Mouse (Mus musculus) layer of hippocampus, adult 9-11 months (tissue): Measurements from ENCODE around the gene Mrpl18.
"Not testable (repeated sequence)": the region's sequence is repeated elsewhere in the genome, so short reads cannot be mapped to it uniquely, and the experiment has no call there.

ENCODE experiments used
- DNase-seq: peaks from one replicate; pipeline ENCODE4 v3.0.0; 2022

The Mrpl18 gene

DNA sequence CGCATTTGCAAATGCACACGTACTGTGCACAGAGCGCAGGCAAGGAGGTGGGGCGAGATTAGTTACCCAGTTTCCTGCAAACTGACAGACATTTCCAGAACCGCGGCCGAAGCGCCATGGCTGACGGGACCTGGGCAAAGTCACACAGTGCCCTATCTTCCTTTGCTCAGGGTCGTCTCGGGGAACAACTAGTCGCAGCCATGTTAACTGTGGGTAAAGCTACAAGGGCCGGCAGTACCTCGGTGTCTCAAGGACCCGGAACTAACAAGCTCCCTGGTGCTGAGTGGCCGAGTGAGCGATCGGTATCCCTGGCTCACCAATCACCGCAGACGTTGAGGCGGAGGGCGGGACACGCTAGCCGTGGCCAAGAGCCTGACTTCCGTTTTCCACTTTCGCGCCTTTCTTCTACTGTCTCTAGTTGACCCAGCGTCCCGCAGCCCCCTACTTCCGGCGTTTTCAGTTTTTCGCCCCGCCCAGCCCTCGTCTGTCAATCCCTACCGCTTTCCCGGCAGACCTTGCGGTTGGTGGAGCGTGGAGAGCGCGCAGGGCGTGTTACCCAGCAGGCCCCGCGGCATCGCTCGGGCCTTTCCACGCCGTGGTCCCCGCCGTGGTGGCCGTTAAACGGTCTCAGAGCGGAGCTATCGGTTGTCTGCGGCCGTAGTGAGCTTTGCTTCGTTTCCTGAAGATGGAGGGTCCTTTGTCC is at the start of gene Mrpl18:
Gene Mrpl18, minus strand, starts transcription at position 465 of the 703 bp plus-strand sequence.
- peak; percentile 100 for DNase-seq

DNA sequence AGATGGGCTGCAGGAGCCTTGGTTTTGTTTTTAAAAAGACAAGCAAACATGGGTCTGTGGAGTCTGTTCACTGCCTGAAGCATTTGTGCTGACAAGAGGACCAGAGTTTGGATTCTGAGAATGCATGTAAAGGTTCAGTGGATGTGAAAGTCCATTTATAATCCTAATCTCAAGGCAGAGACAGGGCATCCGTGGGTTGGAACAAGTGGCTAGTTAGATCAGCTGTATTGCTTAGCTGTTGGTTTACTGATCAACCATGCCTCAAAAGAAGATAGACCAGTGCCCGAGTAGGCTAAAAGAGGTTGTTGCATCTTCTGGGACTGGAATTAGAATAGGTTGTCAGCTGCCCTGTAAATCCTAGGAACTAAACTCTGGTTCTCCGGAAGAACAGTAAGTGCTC is 47.3 kb upstream of the Mrpl18 start:
- no peak for DNase-seq

DNA sequence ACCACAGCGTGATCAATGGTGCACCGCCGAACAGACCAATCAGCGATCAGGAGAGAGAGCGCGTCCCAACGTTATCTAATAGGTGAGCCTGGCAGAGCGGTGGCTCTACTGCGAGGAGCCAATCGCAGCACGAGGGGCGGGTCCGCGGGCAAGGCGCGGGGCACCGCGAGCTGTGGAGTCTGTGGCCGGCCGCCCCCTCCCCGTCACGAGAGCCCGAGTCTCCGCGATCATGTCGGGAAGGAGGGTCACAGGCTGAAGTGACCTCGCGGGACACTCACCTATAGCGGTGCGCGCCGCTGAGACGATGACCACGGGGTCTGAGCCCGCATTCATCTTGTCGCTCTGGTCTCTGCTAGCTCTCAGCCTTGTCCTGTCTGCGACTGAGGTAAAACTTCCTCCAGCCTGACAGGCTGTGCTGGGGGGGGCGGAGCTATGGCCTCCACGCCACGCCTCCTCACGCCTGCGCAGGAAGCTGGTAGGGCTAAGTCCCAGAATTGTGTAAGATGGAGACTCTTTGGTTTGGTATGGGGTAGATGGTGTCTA is 44.3 kb upstream of the Mrpl18 start, which contains the start of gene Acat2:
Gene Acat2, minus strand, starts transcription at position 417 of the 543 bp plus-strand sequence.
- peak; percentile 96 for DNase-seq

DNA sequence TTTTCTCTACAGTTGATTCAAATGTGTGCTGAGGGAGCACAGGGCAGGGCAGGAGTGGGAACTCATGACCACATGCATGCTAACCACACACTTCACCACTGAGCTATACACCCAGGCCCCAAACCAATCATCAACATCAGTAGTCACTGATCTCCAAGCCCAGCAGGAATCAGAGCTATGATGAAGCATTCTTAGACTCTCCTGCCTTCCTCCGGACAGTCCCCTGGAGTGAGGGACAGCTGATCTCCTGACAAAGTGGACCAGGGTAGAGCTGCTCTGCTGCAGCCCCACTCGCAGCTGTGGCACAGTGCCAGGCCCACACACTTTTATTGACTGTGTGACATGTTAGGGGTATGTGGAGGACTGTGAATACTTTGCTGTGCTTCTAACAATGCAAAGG is 43.2 kb upstream of the Mrpl18 start:
- DNase-seq, result not testable (repeated sequence)

DNA sequence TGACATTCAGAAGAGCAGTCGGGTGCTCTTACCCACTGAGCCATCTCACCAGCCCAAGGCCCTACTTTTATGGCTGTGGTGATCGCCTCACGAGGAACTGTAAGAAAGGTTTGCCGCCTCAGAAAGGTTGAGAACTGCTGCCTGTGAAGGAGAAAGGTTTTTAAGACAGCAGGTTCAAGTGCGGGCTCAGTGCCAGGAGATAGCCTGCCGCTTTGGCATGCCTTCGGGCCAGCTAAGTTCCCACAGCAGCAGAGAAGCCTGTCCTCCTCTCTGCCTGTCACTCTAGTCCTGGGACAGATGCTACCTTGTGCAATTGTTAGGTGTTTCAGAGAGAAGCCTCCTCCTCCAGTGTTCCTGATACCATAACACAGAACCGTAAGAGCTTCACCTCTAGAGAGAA is 40.5 kb upstream of the Mrpl18 start:
- no peak for DNase-seq

DNA sequence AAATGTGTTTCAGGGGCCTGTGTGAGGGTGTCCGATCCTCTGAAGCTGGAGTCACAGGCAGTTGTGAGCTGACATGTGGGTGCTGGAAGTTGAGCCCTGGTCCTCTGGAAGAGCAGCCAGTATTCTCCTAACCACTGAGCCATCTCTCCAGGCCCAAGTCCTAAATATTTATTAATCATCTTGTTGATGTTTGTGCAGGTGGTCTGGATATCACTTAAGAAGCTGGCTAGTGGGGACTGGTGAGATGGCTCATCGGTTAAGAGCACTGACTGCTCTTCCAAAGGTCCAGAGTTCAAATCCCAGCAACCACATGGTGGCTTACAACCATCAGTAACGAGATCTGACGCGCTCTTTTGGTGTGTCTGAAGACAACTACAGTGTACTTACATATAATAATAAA is 33.5 kb upstream of the Mrpl18 start:
- no peak for DNase-seq

DNA sequence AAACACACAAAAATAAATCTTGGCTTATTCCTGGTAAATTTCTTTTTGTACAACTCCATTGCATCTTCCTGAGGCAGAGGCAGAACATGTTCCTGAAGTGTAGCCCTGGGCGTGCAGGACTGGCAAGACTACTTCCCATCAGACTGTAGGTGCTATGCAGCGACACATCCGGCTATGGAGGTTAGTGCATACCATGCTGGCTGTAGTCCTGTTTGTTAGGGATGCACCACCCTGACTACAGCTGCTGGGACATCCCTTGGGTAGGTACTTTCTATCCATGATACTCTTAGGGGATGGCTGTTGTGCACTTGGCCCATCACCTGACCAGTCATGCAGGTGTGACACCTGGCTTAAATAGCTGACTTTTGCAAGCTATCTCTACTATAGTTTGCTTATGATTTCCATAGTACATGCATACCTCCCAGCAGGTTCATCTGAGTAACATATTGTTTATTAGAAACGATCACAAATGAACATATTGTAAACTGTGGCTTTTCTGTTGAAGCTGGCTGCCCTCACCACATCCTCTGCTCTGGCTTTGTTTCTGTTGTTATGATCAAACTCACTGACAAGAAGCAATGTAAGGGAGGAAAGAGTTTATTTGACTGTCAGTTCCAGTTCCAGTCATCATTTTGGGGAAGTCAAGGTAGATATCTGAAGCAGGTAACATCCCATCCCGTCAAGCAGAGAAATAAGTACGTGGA is 26.5 kb upstream of the Mrpl18 start:
- DNase-seq, result no peak

DNA sequence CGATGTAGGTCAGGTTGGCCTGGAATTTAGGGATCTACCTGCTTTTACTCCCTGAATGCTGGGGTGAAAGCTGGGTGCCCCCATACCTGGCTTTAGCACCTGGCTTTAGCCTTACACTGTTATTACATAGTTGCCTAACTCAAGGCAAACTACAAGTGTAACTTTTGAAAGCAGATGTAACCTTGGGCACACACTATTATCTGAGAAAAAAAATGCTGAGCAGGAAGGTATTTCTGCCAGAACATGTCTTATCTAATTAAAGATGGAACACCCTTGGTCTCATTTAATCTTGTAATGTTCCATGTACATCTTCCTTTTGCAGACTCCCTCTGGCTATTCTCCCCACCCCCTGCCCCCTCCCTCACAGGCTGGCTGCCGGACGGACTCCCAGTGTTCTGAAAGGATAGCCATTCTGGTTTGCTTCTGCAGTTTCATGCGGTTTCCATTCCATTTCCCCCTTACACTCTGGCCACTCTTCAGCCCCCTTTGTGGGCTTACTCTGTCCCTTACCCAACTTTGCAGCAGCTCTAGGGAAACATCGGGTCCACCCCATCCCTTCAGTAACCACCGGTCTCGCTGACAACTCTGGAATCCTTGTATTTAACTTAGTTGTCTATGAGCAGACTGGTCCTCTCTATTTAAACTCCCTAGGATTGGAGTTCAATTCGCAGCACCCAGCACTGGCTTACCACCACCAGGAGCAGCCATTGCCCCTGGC is 25.6 kb upstream of the Mrpl18 start:
- no peak for DNase-seq

DNA sequence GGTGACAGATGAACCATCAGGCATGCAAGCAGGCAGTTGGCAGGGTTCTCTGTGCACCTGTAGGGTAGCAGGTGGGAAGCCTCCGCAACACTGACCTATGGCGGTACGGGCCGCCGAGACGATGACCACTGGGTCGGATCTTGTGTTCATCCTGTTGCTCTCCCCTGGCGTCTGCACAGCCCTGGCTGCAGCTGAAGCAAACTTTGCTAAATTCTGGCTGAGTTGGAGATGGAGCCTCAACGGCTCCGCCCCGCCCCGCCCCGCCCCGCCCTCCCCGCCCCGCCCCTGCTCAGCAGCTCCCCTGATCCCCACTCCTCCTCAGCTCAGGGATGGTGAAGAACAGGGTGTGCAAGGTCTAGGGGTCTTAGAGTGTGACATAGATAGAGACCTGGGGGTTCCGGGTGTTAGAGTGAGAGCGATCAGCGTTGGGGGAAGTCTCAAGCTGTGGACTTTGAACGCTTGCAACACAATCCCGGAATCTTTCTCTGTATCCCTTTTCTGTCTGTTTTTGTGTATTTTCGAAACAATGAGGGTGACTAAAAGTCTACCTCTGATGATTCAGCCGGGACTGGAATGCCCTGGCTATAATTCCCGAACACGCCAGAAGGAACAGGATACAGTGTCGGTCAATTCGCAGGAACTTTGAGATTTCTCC is 24.1 kb upstream of the Mrpl18 start, which contains the start of gene Acat3:
Gene Acat3, minus strand, starts transcription at position 450 of the 655 bp plus-strand sequence.
- no peak for DNase-seq

DNA sequence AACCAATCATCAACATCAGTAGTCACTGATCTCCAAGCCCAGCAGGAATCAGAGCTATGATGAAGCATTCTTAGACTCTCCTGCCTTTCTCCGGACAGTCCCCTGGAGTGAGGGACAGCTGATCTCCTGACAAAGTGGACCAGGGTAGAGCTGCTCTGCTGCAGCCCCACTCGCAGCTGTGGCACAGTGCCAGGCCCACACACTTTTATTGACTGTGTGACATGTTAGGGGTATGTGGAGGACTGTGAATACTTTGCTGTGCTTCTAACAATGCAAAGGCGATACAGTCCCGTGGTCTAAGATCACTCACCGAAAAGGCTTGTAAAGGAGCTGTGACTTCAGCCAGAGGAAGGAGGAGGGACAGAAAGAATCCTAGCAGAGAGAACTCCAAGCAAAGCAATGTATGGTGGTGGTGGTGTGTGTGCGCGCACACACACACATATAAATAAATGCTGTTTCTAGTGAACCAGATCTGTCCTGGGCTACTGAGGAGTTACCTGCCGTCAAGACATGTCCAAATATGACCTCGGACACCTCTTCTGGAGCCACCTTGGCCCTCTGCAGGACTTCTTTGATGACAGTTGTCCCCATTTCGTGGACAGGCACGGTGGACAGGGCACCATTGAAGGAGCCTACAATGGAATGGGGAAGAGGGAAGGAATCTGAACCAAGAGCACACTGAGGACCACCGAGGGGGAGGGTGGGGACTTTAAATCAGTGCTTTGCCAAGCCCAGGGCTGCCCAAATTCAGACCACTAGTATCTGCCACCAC is 23.4 kb upstream of the Mrpl18 start:
- DNase-seq, result not testable (repeated sequence)

DNA sequence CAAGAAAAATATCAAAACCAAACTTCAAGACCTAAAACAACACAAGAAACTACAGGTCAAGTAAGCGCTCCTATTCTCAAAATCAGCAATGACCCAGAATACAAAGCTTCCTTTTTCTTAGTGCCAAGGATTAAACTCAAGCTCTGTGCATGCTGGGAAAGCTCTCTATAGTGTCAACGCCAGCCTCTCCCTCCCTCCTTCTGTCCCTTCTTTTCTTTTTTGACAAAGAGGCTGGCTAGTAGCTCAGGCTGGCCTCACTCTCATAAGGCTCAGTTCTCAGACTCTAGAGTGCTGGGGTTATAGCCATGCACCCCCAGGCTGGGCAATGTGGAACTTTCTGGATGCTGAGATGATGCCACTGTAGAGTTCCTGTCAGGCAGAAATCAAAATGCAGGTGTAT is 21.9 kb upstream of the Mrpl18 start:
- no peak for DNase-seq

DNA sequence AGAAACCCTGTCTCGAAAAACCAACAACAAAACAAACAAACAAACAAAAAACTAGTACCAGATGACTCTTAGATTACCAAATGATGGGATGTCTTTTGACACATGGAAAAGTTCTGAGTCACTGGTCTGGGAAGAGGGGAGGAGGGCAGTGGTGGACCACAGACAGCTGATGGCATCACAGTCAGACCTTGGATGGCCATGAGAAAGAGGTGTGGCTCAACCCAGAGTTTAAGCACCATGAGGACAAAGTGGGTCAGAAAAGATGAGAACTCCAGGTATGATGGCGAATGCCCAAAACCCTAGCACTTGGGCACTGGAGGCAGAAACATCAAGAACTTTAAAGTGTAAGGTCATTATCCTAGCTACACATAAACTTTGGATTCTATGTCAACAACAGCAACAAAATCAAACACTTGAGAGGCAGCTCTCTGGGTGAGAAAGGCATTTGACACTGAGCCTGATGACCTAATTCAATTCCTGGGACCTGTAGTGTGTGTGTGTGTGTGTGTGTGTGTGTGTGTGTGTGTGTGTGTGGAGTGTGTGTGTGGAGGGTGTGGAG is 21.3 kb upstream of the Mrpl18 start:
- no peak for DNase-seq

DNA sequence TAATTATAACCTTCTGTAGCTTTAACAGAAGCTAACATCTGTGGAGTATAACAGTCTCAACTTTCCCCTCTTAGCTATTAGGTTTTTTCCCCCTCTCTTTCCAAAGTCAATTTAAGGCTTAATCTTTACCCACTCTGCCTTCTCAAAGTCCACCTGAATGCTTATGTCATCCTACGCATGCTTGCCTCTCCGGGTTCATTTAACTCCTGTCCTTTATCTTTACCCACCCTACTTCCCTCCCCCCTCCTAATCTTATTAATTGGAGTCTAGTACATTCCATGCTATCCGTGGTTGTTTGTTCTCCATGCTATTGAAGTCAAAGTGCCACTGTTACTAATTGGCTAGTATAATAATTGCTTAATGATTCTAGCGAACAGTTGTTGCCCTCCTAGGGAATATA is 19.6 kb upstream of the Mrpl18 start:
- DNase-seq, result no peak

DNA sequence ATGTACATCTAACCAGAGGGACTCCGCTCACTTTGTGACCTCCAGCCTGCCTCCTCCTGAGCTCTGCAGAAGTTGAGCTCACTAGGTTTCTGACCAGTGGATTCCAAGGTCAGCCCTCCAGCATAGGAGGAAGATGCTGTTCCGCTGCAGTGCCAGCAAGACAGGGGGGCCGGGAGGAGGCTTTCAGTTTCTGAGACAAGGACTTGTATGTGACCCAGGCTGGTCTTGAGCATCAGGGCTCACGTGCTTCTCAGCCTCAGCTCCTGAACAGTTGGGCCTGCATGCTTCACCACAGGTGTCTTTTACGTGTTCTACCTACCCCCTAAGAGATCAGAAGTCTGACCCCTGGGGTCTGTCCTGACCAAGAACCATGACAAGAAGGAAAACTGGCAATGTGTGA is 15.4 kb upstream of the Mrpl18 start:
- not testable (repeated sequence) for DNase-seq

DNA sequence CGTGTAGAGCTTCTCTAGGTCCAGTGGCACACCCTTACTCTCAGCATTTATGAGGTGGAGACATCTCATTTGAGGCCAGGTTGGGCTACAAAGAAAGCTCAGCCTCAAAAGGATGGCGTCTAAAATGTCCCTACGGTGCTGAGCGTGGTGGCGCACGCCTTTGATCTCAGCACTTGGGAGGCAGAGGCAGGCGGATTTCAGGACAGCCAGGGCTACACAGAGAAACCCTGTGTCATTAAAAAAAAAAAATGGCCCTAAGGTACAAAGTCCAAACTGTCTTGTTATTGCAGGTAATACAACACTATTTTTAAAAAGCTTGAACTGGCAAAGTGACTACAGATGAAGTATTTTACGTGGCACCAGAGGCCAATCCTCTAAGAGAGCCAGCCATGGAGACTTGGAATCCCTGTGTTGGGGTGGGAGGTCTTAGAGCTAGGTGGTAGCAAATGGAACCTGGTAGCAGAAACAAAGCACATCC is 9.6 kb upstream of the Mrpl18 start:
- no peak for DNase-seq

DNA sequence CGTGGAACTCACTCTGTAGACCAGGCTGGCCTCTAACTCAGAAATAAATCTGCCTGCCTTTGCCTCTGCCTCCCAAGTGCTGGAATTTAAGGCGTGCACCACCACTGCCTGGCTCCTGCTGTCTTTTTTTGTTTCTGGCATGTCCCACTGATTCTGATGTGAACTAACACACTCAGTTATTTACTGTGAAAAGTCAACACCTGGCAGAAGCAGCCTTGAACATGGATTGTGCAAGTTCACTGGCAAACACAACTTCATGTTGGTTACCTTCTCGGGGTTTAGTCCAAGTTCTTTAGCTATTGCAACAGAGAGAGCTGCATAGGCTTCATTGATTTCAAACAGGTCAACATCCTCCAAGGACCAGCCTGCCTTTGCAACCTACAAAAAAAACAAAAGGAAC is 8.9 kb upstream of the Mrpl18 start:
- DNase-seq, result no peak

DNA sequence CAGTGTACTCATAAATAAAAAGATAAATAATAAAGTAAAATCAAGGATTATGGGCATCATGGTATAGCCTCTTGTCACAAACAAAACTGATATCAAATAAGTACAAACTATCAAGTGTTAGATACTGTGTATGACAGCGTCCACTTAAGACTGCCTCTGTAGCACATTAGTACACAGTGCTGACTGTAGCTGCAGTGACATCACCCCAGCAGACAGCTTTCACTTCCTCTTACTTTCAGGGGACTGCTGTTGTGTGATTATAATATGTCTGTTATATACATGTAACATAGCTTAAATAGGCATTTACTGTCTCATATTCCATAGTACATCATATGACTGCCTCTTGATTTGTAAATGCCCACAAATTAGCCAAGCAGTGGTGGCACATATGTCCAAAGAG is 4.9 kb upstream of the Mrpl18 start:
- no peak for DNase-seq

DNA sequence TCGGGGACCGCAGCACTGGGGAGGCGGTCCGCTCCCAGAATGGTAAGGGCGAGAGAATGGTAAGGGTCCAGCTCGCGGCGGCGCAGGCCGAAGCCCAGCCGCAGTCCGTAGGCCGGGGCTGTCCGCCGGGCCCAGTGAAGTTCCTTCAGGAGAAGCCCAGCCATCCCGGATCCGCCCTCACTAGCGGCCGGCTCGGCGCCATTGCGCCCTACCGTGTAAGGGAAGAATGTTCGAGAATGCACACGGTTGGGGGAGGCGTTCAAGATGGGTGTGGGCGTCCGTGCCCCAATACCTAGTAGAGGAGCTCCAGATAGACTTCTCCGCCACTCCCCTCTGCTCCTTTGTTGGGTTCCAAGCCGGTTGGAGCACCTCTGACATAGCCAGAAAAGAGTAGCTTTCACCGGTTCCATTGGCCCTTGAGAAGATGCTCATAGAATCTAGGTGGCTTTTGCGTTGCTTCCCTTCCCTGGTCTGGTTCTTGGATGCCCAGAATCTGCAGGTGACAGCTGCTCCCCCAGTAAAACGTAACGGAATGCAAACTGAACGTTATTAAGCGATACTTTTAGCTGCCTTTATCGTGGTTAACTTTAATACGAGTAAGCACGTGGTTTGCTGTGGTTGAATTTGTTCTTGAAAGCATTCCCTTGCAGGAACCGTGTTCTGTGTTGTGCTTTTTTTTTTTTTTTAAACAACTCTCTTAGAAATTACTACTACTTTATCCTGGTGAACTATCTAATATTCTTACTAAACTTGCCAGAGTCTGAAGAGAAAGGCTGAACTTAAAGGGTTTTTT is 639 bp upstream of the Mrpl18 start:
- DNase-seq, result peak; percentile 46

DNA sequence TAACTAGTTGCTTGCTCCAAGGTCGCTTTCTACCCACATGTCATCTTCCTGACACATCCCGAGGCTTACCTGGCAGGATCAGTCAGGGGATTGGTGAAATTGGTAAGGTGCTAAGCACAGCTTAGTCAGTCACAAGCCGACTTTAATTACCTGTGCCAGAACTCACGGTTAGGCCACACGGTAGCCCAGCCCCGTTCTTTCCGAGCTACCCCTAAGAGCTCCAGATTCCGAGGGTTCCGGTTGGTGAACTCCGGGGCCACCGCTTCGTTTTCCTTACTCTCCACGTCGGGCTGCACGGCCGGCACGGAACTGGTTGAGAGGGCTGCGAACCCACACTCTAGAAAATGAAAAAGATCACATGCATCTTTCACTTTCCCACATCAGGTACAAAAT is 661 bp downstream of the Mrpl18 start, which contains the start of gene Tcp1:
Gene Tcp1, plus strand, starts transcription at position 214 of the 393 bp plus-strand sequence.
- DNase-seq, result no peak

DNA sequence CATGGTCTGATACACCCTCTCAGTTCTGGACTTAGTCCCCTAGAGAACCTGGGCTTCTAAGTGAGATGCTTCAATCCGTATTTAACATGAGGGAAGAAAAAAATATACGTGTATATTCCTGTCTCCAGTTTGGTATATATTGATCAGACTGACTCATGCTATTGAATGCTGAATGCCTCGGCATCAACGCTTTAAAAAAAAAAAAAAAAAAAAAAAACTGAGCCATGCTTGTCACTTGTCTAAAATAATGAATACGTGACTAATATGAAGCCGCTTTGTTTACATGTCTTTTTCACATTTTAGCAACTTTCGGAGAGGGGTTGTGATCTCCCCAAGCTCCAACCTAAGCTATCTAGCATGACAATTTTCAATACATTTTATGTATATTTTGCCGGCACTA is 5.8 kb downstream of the Mrpl18 start:
- DNase-seq, result no peak
